Mouse (Mus musculus): ENCODE measurements around the gene Slc28a3. TPM values are rescaled to one million over a fixed set of nuclear protein-coding genes. Genes with fewer than 3 reads are reported as not detected.

Slc28a3 gene
- polyA plus RNA-seq, 1 experiment from 2014 or later: not detected

- WGBS: 87% methylated on average over 8 of the region's 8 CpGs
These were observed 96.4 kb downstream of the Slc28a3 start for GRCm38 (mm10) chr13:58514147-58514727.

GRCm38 (mm10) chr13:58511926-58512325 is 98.8 kb downstream of the Slc28a3 start:
- 79% methylated on average over 2 of the region's 2 CpGs for WGBS
- H3K9me3 ChIP-seq: no peaks in the 10 kb centered on the region
- H3K27ac ChIP-seq: no peak overlapping the region
- no peak overlapping the region for H3K4me3 ChIP-seq
- H3K4me1 ChIP-seq (replicated peaks): peaks cover 4% of the 10 kb centered on the region; the same call in 1 of the 2 replicates
- no peaks in the 10 kb centered on the region for H3K36me3 ChIP-seq
- H3K27me3 ChIP-seq (ENCODE audit: insufficient read depth, poor library complexity, severe bottlenecking): no peaks in the 10 kb centered on the region
- no peak for DNase-seq (ENCODE audit: low spot score)

More at GRCm38 (mm10) chr13:58514147-58514727, 96.4 kb downstream of the Slc28a3 start:
- no peak overlapping the region for H3K27ac ChIP-seq
- H3K4me3 ChIP-seq: no peak overlapping the region
- H3K36me3 ChIP-seq: no peaks in the 10 kb centered on the region
- 0 out of 2 replicates have a peak, but pooled peaks cover 5% of the 10 kb centered on the region for H3K4me1 ChIP-seq (replicated peaks)
- H3K27me3 ChIP-seq (ENCODE audit: insufficient read depth, poor library complexity, severe bottlenecking): no peaks in the 10 kb centered on the region
- no peaks in the 10 kb centered on the region for H3K9me3 ChIP-seq
- no peak for DNase-seq (ENCODE audit: low spot score)

GRCm38 (mm10) chr13:58511248-58511647 is 99.4 kb downstream of the Slc28a3 start:
- no peaks in the 10 kb centered on the region for H3K9me3 ChIP-seq
- H3K4me1 ChIP-seq (replicated peaks): peaks cover 4% of the 10 kb centered on the region; the same call in 1 of the 2 replicates
- H3K27me3 ChIP-seq (ENCODE audit: insufficient read depth, poor library complexity, severe bottlenecking): no peaks in the 10 kb centered on the region
- H3K4me3 ChIP-seq: no peak overlapping the region
- 88% methylated on average over 9 of the region's 9 CpGs for WGBS
- no peak for DNase-seq (ENCODE audit: low spot score)
- H3K27ac ChIP-seq: no peak overlapping the region
- H3K36me3 ChIP-seq: no peaks in the 10 kb centered on the region

- Histone ChIP-seq H3K4me1 (replicated peaks) (peaks cover 6% of the 10 kb centered on the region; the same call in 1 of the 2 replicates), H3K4me3 (no peak overlapping the region), H3K27ac (no peak overlapping the region), H3K9me3 (no peaks in the 10 kb centered on the region), H3K27me3 (ENCODE audit: insufficient read depth, poor library complexity, severe bottlenecking) (no peaks in the 10 kb centered on the region), H3K36me3 (no peaks in the 10 kb centered on the region)
- no peak for DNase-seq (ENCODE audit: low spot score)
- 61% methylated on average over 3 of the region's 3 CpGs for WGBS
These were observed 101.4 kb downstream of the Slc28a3 start for GRCm38 (mm10) chr13:58509241-58509640.

- no peak for DNase-seq (ENCODE audit: low spot score)
- no peaks in the 10 kb centered on the region for H3K36me3 ChIP-seq
These were observed 107.1 kb downstream of the Slc28a3 start for GRCm38 (mm10) chr13:58503610-58504009.

GRCm38 (mm10) chr13:58497809-58498208 is 112.9 kb downstream of the Slc28a3 start:
- Histone ChIP-seq H3K27ac (no peak overlapping the region), H3K4me1 (replicated peaks) (peaks cover 17% of the 10 kb centered on the region), H3K27me3 (ENCODE audit: insufficient read depth, poor library complexity, severe bottlenecking) (no peaks in the 10 kb centered on the region), H3K4me3 (no peak overlapping the region), H3K9me3 (no peaks in the 10 kb centered on the region), H3K36me3 (no peaks in the 10 kb centered on the region)
- DNase-seq (ENCODE audit: low spot score): no peak
- WGBS: 90% methylated on average over 12 of the region's 12 CpGs

More at GRCm38 (mm10) chr13:58503610-58504009, 107.1 kb downstream of the Slc28a3 start:
- no peaks in the 10 kb centered on the region for H3K9me3 ChIP-seq
- H3K27me3 ChIP-seq (ENCODE audit: insufficient read depth, poor library complexity, severe bottlenecking): no peaks in the 10 kb centered on the region
- no peak overlapping the region for H3K27ac ChIP-seq
- no peak overlapping the region for H3K4me3 ChIP-seq
- WGBS: 90% methylated on average over 2 of the region's 2 CpGs
- H3K4me1 ChIP-seq (replicated peaks): peaks cover 7% of the 10 kb centered on the region; the same call in 1 of the 2 replicates

Other genes starting within 250 kb of the Slc28a3 start
- gene 2210016F16Rik, start 225.7 kb downstream of the Slc28a3 start, polyA plus RNA-seq (2016; fragmentation: Nextera tagmentation; extraction: Ambion mirVana): 30.4 and 30.5 TPM in 2 replicates
- gene Rmi1, start 208.6 kb downstream of the Slc28a3 start, polyA plus RNA-seq (2016; fragmentation: Nextera tagmentation; extraction: Ambion mirVana): 24.1 and 28.2 TPM in 2 replicates
- 1,809 and 2,099 TPM in 2 replicates for gene Hnrnpk, start 207.5 kb downstream of the Slc28a3 start, polyA plus RNA-seq (2016; fragmentation: Nextera tagmentation; extraction: Ambion mirVana)
- 17.6 and 39.8 TPM in 2 replicates for gene Ntrk2, start 195.7 kb upstream of the Slc28a3 start, polyA plus RNA-seq (2016; fragmentation: Nextera tagmentation; extraction: Ambion mirVana)